Mouse (Mus musculus): ENCODE data around the gene Rdx. TPM values are rescaled to one million over a fixed set of nuclear protein-coding genes. Genes with fewer than 3 reads are reported as not detected.

Gene Rdx
- total RNA-seq, 1 experiment: 97.0 TPM

DNA sequence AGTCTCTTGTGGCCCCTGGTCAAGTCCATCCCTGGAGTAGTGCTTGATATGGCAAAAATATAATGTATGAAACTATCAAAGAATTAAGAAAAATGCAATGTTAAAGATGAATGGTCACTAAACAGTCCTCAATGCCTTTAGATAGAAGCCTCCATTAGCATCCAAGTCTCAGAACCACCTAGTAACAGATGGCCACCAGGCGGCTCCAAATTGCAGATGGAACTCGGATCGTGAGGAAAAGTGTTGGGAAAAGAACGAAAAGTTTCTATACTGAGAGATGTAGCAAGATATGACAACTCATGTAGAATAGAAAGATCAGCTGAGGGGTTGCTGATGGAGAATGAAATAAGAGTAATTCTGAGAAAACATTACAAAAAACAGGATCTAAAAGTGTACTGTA lies 83.4 kb downstream of the Rdx start:
- no peak for DNase-seq (ENCODE audit: low read depth, low spot score)
- no peaks in the 10 kb centered on the region for H3K9me3 ChIP-seq (ENCODE audit: control insufficient read depth, insufficient read depth, low read depth, low read length)
- no peak for TF ChIP-seq HCFC1 (IDR thresholded peaks at IDR 0.05; ENCODE audit: borderline replicate concordance, insufficient read depth, low read length)
- in situ Hi-C loops (cut with MboI; ENCODE audit: low sequenced_read_pairs in 2 of 2, unreplicated experiment in 2 of 2): loop anchor here in 1 of 2 experiments (10.0 kb wide), 1 partner anchor 154 kb away; no protein-coding TSS in a partner anchor
- no peak overlapping the region for H3K27ac ChIP-seq (ENCODE audit: insufficient read depth, low read depth, low read length, poor library complexity, severe bottlenecking)
- H3K9ac ChIP-seq (ENCODE audit: insufficient read depth, low read depth, low read length, poor library complexity, severe bottlenecking): no peak overlapping the region
- H3K4me3 ChIP-seq (ENCODE audit: insufficient read depth in 1 of 2, low read depth in 1 of 2, low read length in 2 of 2, poor library complexity in 1 of 2, severe bottlenecking in 1 of 2): no peak overlapping the region
- no peaks in the 10 kb centered on the region for H3K36me3 ChIP-seq (ENCODE audit: control insufficient read depth, insufficient read depth, low read length, poor library complexity, severe bottlenecking)
- H3K4me1 ChIP-seq (ENCODE audit: control insufficient read depth in 2 of 2, insufficient read depth in 2 of 2, low read length in 2 of 2, poor library complexity in 1 of 2): no peaks in the 10 kb centered on the region; a peak in 2 of 4 replicates

DNA sequence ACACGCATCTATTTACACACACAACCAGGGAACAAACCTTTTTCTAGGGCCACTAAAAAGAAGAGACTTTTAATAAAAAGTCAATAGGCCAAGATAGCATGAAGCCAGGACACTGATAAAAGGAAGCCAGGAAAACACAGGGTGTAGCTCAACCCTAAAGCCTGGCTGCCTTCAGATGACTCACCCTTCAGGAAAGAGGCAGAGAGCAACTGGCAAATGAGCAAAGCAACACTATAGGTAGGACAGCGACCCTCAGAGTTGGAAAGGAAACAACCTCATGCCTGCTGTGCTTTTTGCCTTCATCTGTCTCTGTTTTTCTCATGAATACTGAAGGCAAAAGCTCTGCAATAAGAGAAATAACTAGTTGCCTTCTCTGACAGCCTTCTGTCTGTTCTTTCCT lies 85.8 kb downstream of the Rdx start:
- no peaks in the 10 kb centered on the region for H3K9me3 ChIP-seq (ENCODE audit: control insufficient read depth, insufficient read depth, low read depth, low read length)
- DNase-seq (ENCODE audit: low read depth, low spot score): no peak
- no peak overlapping the region for H3K9ac ChIP-seq (ENCODE audit: insufficient read depth, low read depth, low read length, poor library complexity, severe bottlenecking)
- H3K27ac ChIP-seq (ENCODE audit: insufficient read depth, low read depth, low read length, poor library complexity, severe bottlenecking): no peak overlapping the region
- no peak overlapping the region for H3K4me3 ChIP-seq (ENCODE audit: insufficient read depth in 1 of 2, low read depth in 1 of 2, low read length in 2 of 2, poor library complexity in 1 of 2, severe bottlenecking in 1 of 2)
- no peaks in the 10 kb centered on the region for H3K4me1 ChIP-seq (ENCODE audit: control insufficient read depth in 2 of 2, insufficient read depth in 2 of 2, low read length in 2 of 2, poor library complexity in 1 of 2)
- in situ Hi-C loops (cut with MboI; ENCODE audit: low sequenced_read_pairs in 2 of 2, unreplicated experiment in 2 of 2): loop anchor here in 1 of 2 experiments (10.0 kb wide), 1 partner anchor 152 kb away; no protein-coding TSS in a partner anchor
- TF ChIP-seq HCFC1 (IDR thresholded peaks at IDR 0.05; ENCODE audit: borderline replicate concordance, insufficient read depth, low read length): no peak
- no peak for TF ChIP-seq ZNF384 (IDR thresholded peaks at IDR 0.05; ENCODE audit: low read depth, low read length)
- no peak for TF ChIP-seq ZC3H11A (IDR thresholded peaks at IDR 0.05; ENCODE audit: borderline replicate concordance, low read depth, low read length)
- no peaks in the 10 kb centered on the region for H3K36me3 ChIP-seq (ENCODE audit: control insufficient read depth, insufficient read depth, low read length, poor library complexity, severe bottlenecking)

Other genes with a start within 250 kb of the Rdx start
- 14.7 and 21.3 TPM in 2 replicates for gene Fdx1, start 83.6 kb upstream of the Rdx start, total RNA-seq (2012; rRNA removed)
- 2.1 and 3.0 TPM in 2 replicates for gene Zc3h12c, start 121.4 kb downstream of the Rdx start, total RNA-seq (2012; rRNA removed)

All from ES-E14 (cell line).